Mouse (Mus musculus): ENCODE data around the gene Cilp. TPM values are rescaled to one million over a fixed set of nuclear protein-coding genes. Genes with fewer than 3 reads are reported as not detected.
A peak's percentile ranks its signal among the peaks of the same experiment; 100 is the strongest.

The Cilp gene
- polyA plus RNA-seq, 1 experiment from 2014 or later = not detected

DNA sequence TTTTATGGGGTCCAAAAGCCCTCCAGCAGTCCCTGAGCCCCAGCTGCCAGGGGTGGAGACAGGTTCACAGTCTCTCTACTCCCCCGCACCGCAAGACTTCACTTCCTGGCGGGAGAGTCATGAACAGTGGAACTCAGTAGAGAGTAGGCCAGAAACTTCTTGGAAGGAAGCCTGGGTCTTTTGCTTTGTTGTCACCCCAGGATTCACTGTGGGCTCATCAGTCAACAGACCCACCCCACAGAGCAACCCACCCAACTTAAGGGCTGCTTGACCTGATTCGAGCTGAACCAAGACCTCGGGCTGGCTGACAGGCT lies 16.6 kb upstream of the Cilp start:
- no peak for ATAC-seq (ENCODE audit: insufficient number of reproducible peaks, low FRiP score)
- H3K27ac ChIP-seq (ENCODE audit: poor library complexity, severe bottlenecking) = no peak overlapping the region

DNA sequence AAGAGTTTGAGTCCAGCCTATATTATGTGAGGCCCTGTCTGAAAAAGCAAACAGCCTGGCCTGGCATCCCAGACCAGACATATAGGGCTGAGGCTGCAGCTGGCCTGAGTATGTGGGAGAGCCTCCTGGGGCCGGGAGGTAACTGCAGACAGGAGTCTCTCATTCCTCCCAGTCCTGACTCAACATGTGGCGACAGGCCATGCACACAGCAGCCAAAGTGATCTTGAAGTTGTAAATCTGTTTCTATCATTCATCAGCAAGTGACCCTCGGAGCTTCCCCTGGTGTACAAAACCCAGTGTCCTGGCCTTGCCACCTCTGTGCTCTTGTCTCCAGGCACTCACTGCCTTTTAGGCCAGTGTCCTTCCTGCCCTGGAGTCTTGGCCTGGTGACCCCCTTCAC lies 13.0 kb upstream of the Cilp start:
- ATAC-seq (ENCODE audit: insufficient number of reproducible peaks, low FRiP score) = no peak
- Histone ChIP-seq H3K27ac (ENCODE audit: poor library complexity, severe bottlenecking) (no peak overlapping the region), H3K9ac (no peak overlapping the region), H3K4me1 (replicated peaks) (peaks cover 6% of the 10 kb centered on the region), H3K27me3 (replicated peaks) (no peaks in the 10 kb centered on the region), H3K36me3 (no peaks in the 10 kb centered on the region), H3K4me2 (no peak overlapping the region), H3K9me3 (replicated peaks) (no peaks in the 10 kb centered on the region), H3K4me3 (no peak overlapping the region)
- WGBS = 56% methylated on average over 3 of the region's 3 CpGs

More for the DNA sequence above, 16.6 kb upstream of the Cilp start:
- Histone ChIP-seq H3K4me2 (no peak overlapping the region), H3K36me3 (no peaks in the 10 kb centered on the region), H3K4me3 (no peak overlapping the region), H3K27me3 (replicated peaks) (no peaks in the 10 kb centered on the region), H3K9ac (no peak overlapping the region), H3K9me3 (replicated peaks) (no peaks in the 10 kb centered on the region), H3K4me1 (replicated peaks) (peaks cover 11% of the 10 kb centered on the region)
- 84% methylated on average over 5 of the region's 5 CpGs for WGBS

DNA sequence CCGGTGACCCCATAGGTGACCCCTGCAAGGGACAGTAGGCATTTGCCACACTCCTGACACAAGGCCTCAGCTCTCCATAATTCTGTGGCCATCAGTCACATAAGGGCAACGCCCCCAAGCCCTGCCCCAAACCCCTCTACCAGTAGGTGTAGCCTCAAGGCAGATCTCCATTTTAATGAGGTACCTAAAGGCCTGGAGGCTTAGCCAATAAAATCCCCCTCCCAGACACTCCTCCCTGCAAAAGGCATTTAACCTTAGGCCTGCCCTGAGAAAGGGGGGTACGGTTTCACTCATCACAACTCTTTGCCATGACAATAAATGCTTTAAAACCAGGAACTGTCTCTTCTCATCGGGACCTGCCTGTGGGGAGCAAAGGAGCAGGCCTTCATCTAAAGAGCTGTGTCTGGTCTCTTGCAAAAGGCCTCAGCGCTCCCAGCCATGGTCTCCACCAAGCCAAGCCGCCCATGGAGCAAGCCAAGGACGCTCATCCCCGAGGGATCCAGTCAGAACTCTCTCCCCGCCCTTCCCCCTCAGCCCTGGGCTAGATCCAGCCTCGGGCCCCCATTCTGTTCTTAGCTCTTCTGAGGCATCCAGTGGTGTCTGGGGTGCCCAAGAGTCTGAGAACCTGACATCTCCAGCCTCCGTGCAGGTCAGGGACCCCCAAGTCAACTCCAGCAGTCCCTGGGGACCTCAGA lies 8.9 kb upstream of the Cilp start:
- WGBS = 72% methylated on average over 11 of the region's 11 CpGs

DNA sequence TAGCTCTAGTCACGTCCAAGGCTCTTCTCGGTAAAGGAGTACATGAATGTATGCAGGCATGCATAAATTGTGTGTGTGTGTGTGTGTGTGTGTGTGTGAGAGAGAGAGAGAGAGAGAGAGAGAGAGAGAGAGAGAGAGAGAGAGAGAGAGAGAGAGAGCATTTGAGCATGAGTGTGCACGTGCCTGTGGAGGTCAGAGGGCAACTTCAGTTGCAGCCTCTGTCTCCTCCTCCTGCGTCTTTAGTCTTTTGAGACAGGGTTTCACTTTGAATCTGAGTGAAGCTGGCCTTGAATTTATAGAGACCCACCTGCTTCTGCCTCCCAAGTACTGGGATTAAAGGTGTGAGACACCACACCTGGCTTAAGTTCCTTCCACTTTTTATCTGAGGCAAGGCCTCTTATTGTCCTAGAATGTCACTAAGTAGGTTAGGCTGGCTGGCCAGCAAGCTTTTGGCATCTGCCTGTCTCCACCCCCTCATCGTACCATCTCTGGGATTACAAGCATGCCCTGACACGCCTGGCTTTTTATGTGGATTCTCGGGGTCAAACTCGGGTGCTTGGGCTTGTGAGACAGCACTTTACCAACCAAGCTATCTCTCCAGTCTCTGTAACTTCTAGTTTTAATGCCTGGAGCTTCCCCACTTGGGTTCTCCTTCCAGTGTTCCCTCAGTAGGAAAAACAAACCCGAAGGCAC lies 7.6 kb upstream of the Cilp start:
- Histone ChIP-seq H3K9me3 (replicated peaks) (no peaks in the 10 kb centered on the region), H3K36me3 (no peaks in the 10 kb centered on the region), H3K4me3 (no peak overlapping the region), H3K4me2 (no peak overlapping the region), H3K27ac (ENCODE audit: poor library complexity, severe bottlenecking) (no peak overlapping the region), H3K4me1 (replicated peaks) (no peaks in the 10 kb centered on the region), H3K9ac (no peak overlapping the region), H3K27me3 (replicated peaks) (no peaks in the 10 kb centered on the region)
- WGBS = 72% methylated on average over 9 of the region's 9 CpGs
- ATAC-seq (ENCODE audit: insufficient number of reproducible peaks, low FRiP score) = no peak

More for the DNA sequence above, 8.9 kb upstream of the Cilp start:
- no peak overlapping the region for H3K27ac ChIP-seq (ENCODE audit: poor library complexity, severe bottlenecking)
- H3K4me2 ChIP-seq = no peak overlapping the region
- no peak overlapping the region for H3K4me3 ChIP-seq
- no peaks in the 10 kb centered on the region for H3K4me1 ChIP-seq (replicated peaks)
- no peaks in the 10 kb centered on the region for H3K27me3 ChIP-seq (replicated peaks)
- H3K36me3 ChIP-seq = no peaks in the 10 kb centered on the region
- H3K9me3 ChIP-seq (replicated peaks) = no peaks in the 10 kb centered on the region
- peak; percentile 15; the same call in 1 of the 2 replicates for ATAC-seq (ENCODE audit: insufficient number of reproducible peaks, low FRiP score)
- H3K9ac ChIP-seq = no peak overlapping the region

DNA sequence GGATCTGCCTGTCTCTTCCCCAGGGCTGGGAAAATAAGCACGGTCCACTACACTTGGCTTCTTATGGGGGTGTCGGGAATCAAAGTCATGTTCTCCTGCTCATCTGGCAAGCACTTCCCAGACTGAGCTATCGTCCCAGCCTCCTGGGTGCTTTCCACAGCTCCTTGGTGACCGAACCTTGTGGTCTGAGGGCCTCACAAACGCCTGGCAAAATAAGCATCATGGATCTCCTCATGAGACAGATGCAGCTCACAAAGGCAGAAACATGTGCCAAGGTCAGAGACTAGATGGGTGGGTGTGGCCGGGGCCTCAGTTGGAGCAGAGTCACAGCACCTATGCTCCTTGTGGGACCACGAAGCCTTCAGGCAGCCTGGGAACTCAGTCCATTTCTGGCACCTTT lies 5.6 kb upstream of the Cilp start:
- Histone ChIP-seq H3K9ac (no peak overlapping the region), H3K27me3 (replicated peaks) (no peaks in the 10 kb centered on the region), H3K4me2 (no peak overlapping the region), H3K4me1 (replicated peaks) (no peaks in the 10 kb centered on the region), H3K9me3 (replicated peaks) (no peaks in the 10 kb centered on the region), H3K27ac (ENCODE audit: poor library complexity, severe bottlenecking) (no peak overlapping the region), H3K4me3 (no peak overlapping the region), H3K36me3 (no peaks in the 10 kb centered on the region)
- ATAC-seq (ENCODE audit: insufficient number of reproducible peaks, low FRiP score) = no peak
- WGBS = 71% methylated on average over 7 of the region's 7 CpGs

DNA sequence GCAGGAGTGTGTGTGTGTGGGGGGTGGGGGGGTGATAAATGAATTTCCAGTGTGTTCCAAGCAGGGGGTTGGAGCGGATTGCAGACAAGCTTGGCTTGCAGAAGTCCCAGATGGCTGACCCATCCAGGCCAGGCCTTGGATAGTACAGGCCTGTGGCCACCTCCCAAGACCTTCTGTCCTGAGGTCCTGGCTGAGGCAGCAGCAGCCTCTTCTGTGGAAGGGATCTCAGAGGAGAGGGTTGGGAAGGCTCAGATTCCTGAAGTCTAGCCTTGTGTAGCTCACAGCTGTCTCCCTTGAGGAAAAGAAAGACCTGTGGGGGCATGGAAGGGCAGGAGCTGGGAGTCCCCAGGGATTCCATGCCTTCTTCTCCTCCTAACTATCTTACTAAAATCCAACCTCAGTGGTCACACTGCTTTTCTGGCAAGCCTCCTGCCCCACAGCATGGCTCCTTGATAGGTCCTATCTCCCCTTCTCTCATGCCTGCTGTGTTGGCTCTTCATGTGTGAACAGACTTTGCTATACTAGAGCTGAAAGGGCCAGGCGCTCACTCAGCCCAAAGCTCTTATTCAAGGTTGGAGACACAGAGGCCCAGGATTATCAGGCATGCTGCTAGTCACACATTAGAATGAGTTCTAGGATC lies 3.3 kb upstream of the Cilp start:
- H3K9ac ChIP-seq = no peak overlapping the region
- H3K4me3 ChIP-seq = no peak overlapping the region
- ATAC-seq (ENCODE audit: insufficient number of reproducible peaks, low FRiP score) = no peak
- no peaks in the 10 kb centered on the region for H3K36me3 ChIP-seq
- 69% methylated on average over 2 of the region's 2 CpGs for WGBS
- H3K4me2 ChIP-seq = no peak overlapping the region
- no peaks in the 10 kb centered on the region for H3K9me3 ChIP-seq (replicated peaks)
- no peak overlapping the region for H3K27ac ChIP-seq (ENCODE audit: poor library complexity, severe bottlenecking)
- no peaks in the 10 kb centered on the region for H3K4me1 ChIP-seq (replicated peaks)
- no peaks in the 10 kb centered on the region for H3K27me3 ChIP-seq (replicated peaks)

DNA sequence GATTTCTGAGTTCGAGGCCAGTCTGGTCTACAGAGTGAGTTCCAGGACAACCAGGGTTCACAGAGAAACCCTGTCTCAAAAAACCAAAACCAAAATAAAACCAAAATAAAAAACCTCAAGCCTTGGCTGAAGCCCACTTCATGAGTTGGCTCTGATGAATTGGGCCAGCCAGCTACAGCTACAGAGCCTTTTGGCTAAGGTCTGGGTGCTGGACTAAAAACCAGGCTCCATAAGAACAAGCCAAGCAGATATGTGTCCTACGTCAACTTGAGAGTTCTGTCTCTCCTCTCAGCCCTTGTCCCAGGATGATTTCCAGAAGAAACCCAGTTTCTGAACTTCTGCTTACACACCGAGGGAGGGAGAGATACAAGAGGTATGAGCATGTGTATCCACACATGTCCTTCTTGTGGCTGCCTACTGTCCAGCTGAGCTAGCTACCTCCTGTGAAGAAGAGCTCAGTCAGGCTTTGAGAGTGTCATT lies 2.3 kb upstream of the Cilp start:
- H3K27ac ChIP-seq (ENCODE audit: poor library complexity, severe bottlenecking) = no peak overlapping the region
- H3K9me3 ChIP-seq (replicated peaks) = no peaks in the 10 kb centered on the region
- H3K4me3 ChIP-seq = no peak overlapping the region
- H3K4me1 ChIP-seq (replicated peaks) = no peaks in the 10 kb centered on the region
- WGBS = 83% methylated on average over 3 of the region's 3 CpGs
- 0 out of 2 replicates have a peak, but pooled peaks cover 2% of the 10 kb centered on the region for H3K27me3 ChIP-seq (replicated peaks)
- no peak for ATAC-seq (ENCODE audit: insufficient number of reproducible peaks, low FRiP score)
- H3K36me3 ChIP-seq = no peaks in the 10 kb centered on the region
- no peak overlapping the region for H3K9ac ChIP-seq
- H3K4me2 ChIP-seq = no peak overlapping the region

DNA sequence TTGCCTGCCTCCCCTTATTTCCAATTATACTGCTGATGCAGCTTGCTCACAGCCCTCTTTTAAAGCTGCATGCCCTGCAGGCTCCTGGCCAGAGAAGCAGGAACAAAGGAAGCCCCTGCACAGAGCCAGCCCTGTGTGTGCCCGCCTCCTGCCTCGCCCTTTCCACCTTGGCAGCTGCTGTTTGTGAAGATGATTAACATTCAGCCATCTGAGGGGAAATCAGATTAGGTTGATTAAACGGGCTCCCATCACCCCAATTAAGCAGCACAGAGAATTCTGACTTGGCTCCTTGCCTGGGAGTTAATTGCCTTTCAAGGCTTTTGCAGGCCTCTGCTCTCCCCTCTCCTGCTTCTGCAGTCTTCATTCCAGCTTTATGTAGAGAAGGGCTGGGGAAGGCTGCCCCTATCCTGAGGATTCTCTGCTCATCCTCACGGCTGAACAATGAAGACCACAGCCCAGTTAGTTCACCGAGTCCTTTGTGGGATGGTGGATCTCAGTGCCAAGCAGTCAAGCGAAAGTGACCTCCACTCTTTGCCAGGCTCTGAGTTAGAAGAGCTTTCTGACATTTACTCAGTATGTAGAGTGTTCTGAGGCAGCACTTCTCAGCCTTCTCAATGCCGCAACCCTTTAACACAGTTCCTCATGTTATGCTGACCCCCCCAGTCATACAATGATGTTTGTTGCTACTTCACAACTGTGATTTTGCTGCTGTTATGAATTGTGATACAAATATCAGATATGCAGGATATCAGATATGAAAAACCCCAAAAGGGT lies 2.9 kb downstream of the Cilp start:
- H3K27ac ChIP-seq (ENCODE audit: poor library complexity, severe bottlenecking) = no peak overlapping the region

DNA sequence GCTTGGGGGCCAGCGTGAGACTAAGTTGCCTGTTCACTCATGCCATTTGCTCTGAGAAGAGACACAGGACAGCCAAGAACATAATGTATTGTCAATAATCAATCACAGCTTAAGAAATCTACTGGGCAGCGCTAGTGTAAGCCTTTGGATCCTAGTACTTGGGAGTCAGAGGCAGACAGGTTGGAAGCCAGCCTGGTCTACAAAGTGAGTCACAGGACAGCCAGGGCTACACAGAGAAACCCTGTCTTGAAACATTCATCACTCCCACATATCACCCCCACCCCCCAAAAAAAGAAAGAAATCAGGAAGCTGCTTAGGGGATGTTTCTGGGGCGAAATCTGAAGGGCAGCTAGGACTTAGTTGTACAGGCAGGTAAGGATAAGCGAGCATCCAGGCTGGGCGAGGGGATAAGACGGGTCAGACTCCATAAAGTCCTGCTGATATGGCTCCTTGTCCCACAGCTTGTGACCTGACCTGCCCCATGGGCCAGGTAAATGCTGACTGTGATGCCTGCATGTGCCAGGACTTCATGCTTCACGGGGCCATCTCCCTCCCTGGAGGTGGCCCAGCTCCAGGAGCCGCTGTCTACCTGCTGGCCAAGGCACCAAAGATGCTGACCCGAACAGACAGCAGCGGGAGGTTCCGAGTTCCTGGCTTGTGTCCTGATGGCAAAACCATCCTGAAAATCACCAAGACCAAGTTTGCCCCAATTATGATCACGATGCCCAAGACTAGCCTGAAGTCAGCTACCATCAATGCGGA lies 8.2 kb downstream of the Cilp start:
- H3K4me1 ChIP-seq (replicated peaks) = no peaks in the 10 kb centered on the region
- peaks cover 3% of the 10 kb centered on the region; the same call in 1 of the 2 replicates for H3K27me3 ChIP-seq (replicated peaks)
- H3K9ac ChIP-seq = no peak overlapping the region
- no peak overlapping the region for H3K4me3 ChIP-seq
- no peaks in the 10 kb centered on the region for H3K36me3 ChIP-seq
- WGBS = 81% methylated on average over 13 of the region's 13 CpGs
- H3K9me3 ChIP-seq (replicated peaks) = no peaks in the 10 kb centered on the region
- no peak overlapping the region for H3K4me2 ChIP-seq
- no peak overlapping the region for H3K27ac ChIP-seq (ENCODE audit: poor library complexity, severe bottlenecking)
- no peak for ATAC-seq (ENCODE audit: insufficient number of reproducible peaks, low FRiP score)

More for the DNA sequence above, 2.9 kb downstream of the Cilp start:
- Histone ChIP-seq H3K36me3 (no peaks in the 10 kb centered on the region), H3K4me3 (no peak overlapping the region), H3K9me3 (replicated peaks) (no peaks in the 10 kb centered on the region), H3K9ac (no peak overlapping the region), H3K27me3 (replicated peaks) (peaks cover 7% of the 10 kb centered on the region; the same call in 1 of the 2 replicates), H3K4me2 (no peak overlapping the region), H3K4me1 (replicated peaks) (no peaks in the 10 kb centered on the region)
- ATAC-seq (ENCODE audit: insufficient number of reproducible peaks, low FRiP score) = no peak
- WGBS = 54% methylated on average over 7 of the region's 7 CpGs

DNA sequence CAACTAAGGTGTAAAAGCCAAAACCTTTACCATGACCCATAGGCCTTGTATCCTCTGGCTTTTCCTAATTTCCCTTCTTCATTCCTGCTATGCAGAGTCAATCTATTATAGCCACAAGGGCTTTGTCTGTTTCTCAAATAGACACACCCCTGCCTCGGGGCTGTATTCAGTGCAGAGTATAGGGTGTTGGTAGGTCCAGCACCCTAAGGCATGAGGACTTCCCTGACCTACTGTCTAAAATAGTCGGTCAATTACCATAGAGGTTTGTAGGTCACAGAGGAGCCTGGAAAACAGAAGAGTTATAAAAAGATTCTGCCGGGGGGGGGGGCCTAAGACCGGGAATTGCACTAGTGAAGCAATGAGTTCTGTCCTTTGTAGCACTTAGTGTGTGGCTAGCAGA lies 8.9 kb downstream of the Cilp start:
- Histone ChIP-seq H3K27me3 (replicated peaks) (peaks cover 3% of the 10 kb centered on the region; the same call in 1 of the 2 replicates), H3K4me2 (no peak overlapping the region), H3K4me3 (no peak overlapping the region), H3K36me3 (no peaks in the 10 kb centered on the region), H3K4me1 (replicated peaks) (no peaks in the 10 kb centered on the region), H3K9ac (no peak overlapping the region), H3K9me3 (replicated peaks) (no peaks in the 10 kb centered on the region), H3K27ac (ENCODE audit: poor library complexity, severe bottlenecking) (no peak overlapping the region)
- no peak for ATAC-seq (ENCODE audit: insufficient number of reproducible peaks, low FRiP score)
- 66% methylated on average over 4 of the region's 4 CpGs for WGBS
